Mouse (Mus musculus): ENCODE measurements around the gene Ralgps2. TPM values are rescaled to one million over a fixed set of nuclear protein-coding genes. Genes with fewer than 3 reads are reported as not detected.

Gene Ralgps2
- polyA plus RNA-seq, 1 experiment from 2014 or later: 25.6 TPM

DNA sequence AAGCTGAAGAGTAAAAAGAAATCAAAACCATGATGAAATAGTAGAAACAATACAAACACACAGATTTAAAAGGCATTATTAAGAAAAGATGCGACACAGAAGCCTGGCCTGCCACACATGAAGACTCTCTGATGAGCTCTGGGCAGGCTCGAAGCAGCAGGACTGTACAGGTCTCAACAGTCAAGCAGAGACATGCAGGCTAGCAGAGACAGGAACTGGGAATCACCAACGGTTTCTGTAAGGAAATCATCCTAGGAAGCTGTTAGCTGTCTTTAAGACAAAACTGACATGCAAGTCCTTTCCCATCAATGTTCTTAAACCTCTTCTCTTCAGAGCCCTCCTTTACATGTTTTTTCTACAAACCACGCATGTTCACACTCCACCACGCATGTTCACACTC, 24.5 kb downstream of the Ralgps2 start:
- no peaks in the 10 kb centered on the region for H3K36me3 ChIP-seq (replicated peaks; ENCODE audit: insufficient read depth, low read length)
- no peaks in the 10 kb centered on the region for H3K9me3 ChIP-seq (ENCODE audit: low read length)
- no peak for TF ChIP-seq CTCF (IDR thresholded peaks at IDR 0.05; ENCODE audit: low read depth)
- TF ChIP-seq EP300 (IDR thresholded peaks at IDR 0.05; ENCODE audit: low read depth): no peak
- no peak overlapping the region for H3K9ac ChIP-seq (replicated peaks)
- DNase-seq (no peak), ATAC-seq (no peak)
- H3K4me3 ChIP-seq (ENCODE audit: low read depth, low read length): no peak overlapping the region
- H3K4me1 ChIP-seq (ENCODE audit: insufficient read depth): no peaks in the 10 kb centered on the region
- 69% methylated on average over 5 of the region's 5 CpGs for WGBS (ENCODE audit: insufficient replicate concordance)
- H3K27me3 ChIP-seq (ENCODE audit: insufficient read depth, low read length): no peaks in the 10 kb centered on the region
- no peak overlapping the region for H3K27ac ChIP-seq (ENCODE audit: low read depth)
- H3K4me2 ChIP-seq (ENCODE audit: low read depth, low read length): no peak overlapping the region

DNA sequence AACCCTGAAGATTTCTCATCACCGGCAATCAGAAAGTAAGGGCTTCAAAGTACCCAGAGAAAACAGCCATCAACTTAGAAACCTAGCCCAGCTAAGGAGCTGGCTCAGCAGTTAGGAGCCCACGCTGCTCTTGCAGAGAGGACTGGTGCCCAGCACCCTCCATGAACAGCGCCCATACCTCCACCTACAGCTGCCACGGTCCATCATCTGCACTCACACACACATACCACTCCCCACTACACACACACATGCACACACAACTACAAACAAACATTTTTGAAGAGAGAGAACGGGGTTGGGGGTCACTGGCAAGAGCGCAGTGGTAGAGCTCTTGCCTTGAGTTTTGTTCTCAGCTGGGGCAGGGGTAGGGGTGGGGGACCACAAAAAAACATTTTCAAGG, 26.2 kb downstream of the Ralgps2 start:
- H3K4me3 ChIP-seq (ENCODE audit: low read depth, low read length): no peak overlapping the region
- TF ChIP-seq EP300 (IDR thresholded peaks at IDR 0.05; ENCODE audit: low read depth) (no peak), CTCF (IDR thresholded peaks at IDR 0.05; ENCODE audit: low read depth) (no peak)
- no peaks in the 10 kb centered on the region for H3K9me3 ChIP-seq (ENCODE audit: low read length)
- no peak for ATAC-seq
- H3K27ac ChIP-seq (ENCODE audit: low read depth): no peak overlapping the region
- no peaks in the 10 kb centered on the region for H3K36me3 ChIP-seq (replicated peaks; ENCODE audit: insufficient read depth, low read length)
- H3K4me1 ChIP-seq (ENCODE audit: insufficient read depth): no peaks in the 10 kb centered on the region
- H3K9ac ChIP-seq (replicated peaks): no peak overlapping the region
- 80% methylated on average over 6 of the region's 6 CpGs for WGBS (ENCODE audit: insufficient replicate concordance)
- no peak overlapping the region for H3K4me2 ChIP-seq (ENCODE audit: low read depth, low read length)
- no peaks in the 10 kb centered on the region for H3K27me3 ChIP-seq (ENCODE audit: insufficient read depth, low read length)
- no peak for DNase-seq

DNA sequence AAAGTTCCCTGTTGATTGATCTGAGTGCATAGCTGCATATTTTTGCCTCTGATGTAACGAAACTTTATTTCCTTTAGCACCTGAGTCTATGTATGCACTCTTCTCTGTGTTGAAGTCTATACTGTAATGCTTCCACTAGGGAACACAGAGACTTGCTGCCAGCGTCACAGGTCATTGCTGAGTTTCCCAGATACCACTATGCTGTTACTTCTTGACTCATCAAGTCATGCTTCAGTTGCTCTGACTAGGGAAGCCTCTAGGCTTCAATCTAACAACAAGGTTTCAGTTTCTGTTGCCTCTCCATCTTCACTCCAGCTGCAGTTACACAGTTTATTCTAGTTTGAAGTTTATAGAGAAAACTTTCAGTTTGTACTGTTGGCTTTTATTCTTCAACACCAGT, 28.5 kb downstream of the Ralgps2 start:
- Histone ChIP-seq H3K4me1 (ENCODE audit: insufficient read depth) (no peaks in the 10 kb centered on the region), H3K27ac (ENCODE audit: low read depth) (no peak overlapping the region), H3K9ac (replicated peaks) (no peak overlapping the region), H3K9me3 (ENCODE audit: low read length) (no peaks in the 10 kb centered on the region), H3K4me3 (ENCODE audit: low read depth, low read length) (no peak overlapping the region), H3K36me3 (replicated peaks; ENCODE audit: insufficient read depth, low read length) (peaks cover 7% of the 10 kb centered on the region; the same call in 1 of the 2 replicates), H3K27me3 (ENCODE audit: insufficient read depth, low read length) (no peaks in the 10 kb centered on the region), H3K4me2 (ENCODE audit: low read depth, low read length) (no peak overlapping the region)
- TF ChIP-seq CTCF (IDR thresholded peaks at IDR 0.05; ENCODE audit: low read depth) (no peak), EP300 (IDR thresholded peaks at IDR 0.05; ENCODE audit: low read depth) (no peak)
- no peak for ATAC-seq
- 63% methylated on average over 2 of the region's 2 CpGs for WGBS (ENCODE audit: insufficient replicate concordance)
- no peak for DNase-seq

DNA sequence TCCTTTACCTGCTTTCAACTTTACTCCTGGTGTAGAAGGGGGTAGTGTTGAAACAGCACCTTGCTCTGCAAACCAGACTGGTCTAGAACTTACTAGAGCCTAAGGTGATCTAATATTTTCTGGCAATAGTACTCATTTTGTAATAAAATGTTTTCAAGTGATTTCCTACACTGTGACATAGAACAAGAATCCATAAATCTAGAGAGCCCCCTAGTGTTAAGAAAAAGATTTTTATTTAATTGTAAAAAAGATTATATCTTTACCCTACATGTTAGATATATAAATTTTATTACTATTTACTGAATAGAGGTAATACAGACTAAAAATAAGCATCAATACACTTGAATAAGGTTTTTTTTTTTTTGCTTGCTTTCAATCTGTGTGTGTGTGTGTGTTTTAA, 29.6 kb downstream of the Ralgps2 start:
- ATAC-seq: no peak
- H3K27me3 ChIP-seq (ENCODE audit: insufficient read depth, low read length): no peaks in the 10 kb centered on the region
- peak; percentile 13; the same call in 1 of the 2 replicates for TF ChIP-seq CTCF (IDR thresholded peaks at IDR 0.05; ENCODE audit: low read depth)
- TF ChIP-seq EP300 (IDR thresholded peaks at IDR 0.05; ENCODE audit: low read depth): no peak
- no peaks in the 10 kb centered on the region for H3K9me3 ChIP-seq (ENCODE audit: low read length)
- H3K4me2 ChIP-seq (ENCODE audit: low read depth, low read length): no peak overlapping the region
- peaks cover 7% of the 10 kb centered on the region; the same call in 1 of the 2 replicates for H3K36me3 ChIP-seq (replicated peaks; ENCODE audit: insufficient read depth, low read length)
- H3K9ac ChIP-seq (replicated peaks): no peak overlapping the region
- H3K27ac ChIP-seq (ENCODE audit: low read depth): no peak overlapping the region
- H3K4me1 ChIP-seq (ENCODE audit: insufficient read depth): no peaks in the 10 kb centered on the region
- H3K4me3 ChIP-seq (ENCODE audit: low read depth, low read length): no peak overlapping the region
- no peak for DNase-seq

DNA sequence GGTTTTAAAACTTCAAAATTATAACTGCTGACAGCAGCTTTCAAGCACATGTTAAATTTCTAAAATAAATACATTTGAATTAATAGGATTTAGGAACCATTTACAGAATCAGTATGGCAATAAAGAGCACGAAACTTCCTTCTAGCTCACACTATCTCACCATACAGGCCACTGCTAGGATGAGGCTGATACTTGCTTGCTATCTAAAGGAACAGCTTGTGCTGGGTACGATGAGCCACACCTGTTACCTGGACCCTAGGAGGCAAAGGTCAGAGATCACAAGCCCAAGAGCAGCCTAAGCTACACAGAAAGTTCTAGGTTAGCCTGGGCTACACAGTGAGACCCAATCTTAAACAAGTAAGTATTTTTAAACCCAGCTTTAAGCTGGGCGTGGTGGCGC, 30.2 kb downstream of the Ralgps2 start:
- DNase-seq: no peak
- Histone ChIP-seq H3K27me3 (ENCODE audit: insufficient read depth, low read length) (no peaks in the 10 kb centered on the region), H3K9ac (replicated peaks) (no peak overlapping the region), H3K27ac (ENCODE audit: low read depth) (no peak overlapping the region), H3K4me2 (ENCODE audit: low read depth, low read length) (no peak overlapping the region), H3K4me1 (ENCODE audit: insufficient read depth) (no peaks in the 10 kb centered on the region), H3K9me3 (ENCODE audit: low read length) (no peaks in the 10 kb centered on the region), H3K36me3 (replicated peaks; ENCODE audit: insufficient read depth, low read length) (peaks cover 7% of the 10 kb centered on the region), H3K4me3 (ENCODE audit: low read depth, low read length) (no peak overlapping the region)
- ATAC-seq: no peak
- WGBS (ENCODE audit: insufficient replicate concordance): 73% methylated on average over 4 of the region's 4 CpGs
- TF ChIP-seq CTCF (IDR thresholded peaks at IDR 0.05; ENCODE audit: low read depth) (no peak), EP300 (IDR thresholded peaks at IDR 0.05; ENCODE audit: low read depth) (no peak)

DNA sequence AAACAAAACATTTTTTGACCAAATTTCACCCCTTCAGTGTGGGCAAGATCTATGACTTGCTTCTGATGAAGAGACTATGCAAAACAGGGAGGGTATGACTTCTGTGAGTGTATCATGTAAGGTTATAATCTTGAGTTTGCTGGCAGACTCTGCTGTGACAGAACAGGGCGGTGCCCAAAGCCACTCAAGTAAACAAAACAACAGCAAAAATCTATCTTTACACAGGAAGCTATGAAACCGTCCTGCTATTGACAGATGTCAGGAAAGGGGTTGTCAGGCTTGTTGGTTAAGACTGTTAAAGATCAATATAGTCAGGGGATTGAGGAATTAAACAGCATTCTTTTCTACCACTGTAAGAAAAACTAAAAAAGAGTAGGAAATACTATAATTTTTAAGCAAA, 33.8 kb downstream of the Ralgps2 start:
- TF ChIP-seq CTCF (IDR thresholded peaks at IDR 0.05; ENCODE audit: low read depth) (no peak), EP300 (IDR thresholded peaks at IDR 0.05; ENCODE audit: low read depth) (no peak)
- H3K9me3 ChIP-seq (ENCODE audit: low read length): no peaks in the 10 kb centered on the region
- ATAC-seq: no peak

DNA sequence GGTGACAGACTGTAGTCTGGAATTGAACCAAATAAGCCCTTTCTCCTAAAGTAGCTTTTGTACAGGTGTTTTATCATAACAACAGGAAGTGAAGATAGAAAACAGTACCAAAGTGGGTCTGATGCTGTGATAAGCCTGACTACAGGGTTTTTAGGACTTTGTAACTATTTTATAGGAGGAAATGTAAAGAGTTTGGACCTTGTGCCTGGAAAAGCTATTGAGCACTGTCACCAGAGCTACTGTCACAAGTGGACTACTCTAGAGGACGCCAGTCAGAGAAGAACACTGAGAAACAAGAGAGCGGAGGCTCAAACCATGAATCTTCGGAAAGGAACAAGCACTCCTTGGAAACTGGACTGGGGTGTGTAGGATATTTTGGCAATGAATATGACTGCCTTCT, 35.5 kb downstream of the Ralgps2 start:
- WGBS (ENCODE audit: insufficient replicate concordance): 84% methylated on average over 3 of the region's 3 CpGs
- ATAC-seq (no peak), DNase-seq (no peak)
- no peak overlapping the region for H3K4me3 ChIP-seq (ENCODE audit: low read depth, low read length)
- H3K9me3 ChIP-seq (ENCODE audit: low read length): no peaks in the 10 kb centered on the region
- no peaks in the 10 kb centered on the region for H3K4me1 ChIP-seq (ENCODE audit: insufficient read depth)
- no peak overlapping the region for H3K9ac ChIP-seq (replicated peaks)
- H3K27me3 ChIP-seq (ENCODE audit: insufficient read depth, low read length): no peaks in the 10 kb centered on the region
- TF ChIP-seq EP300 (IDR thresholded peaks at IDR 0.05; ENCODE audit: low read depth) (no peak), CTCF (IDR thresholded peaks at IDR 0.05; ENCODE audit: low read depth) (no peak)
- H3K4me2 ChIP-seq (ENCODE audit: low read depth, low read length): no peak overlapping the region
- H3K27ac ChIP-seq (ENCODE audit: low read depth): no peak overlapping the region
- peaks cover 10% of the 10 kb centered on the region for H3K36me3 ChIP-seq (replicated peaks; ENCODE audit: insufficient read depth, low read length)

More for the DNA sequence above, 33.8 kb downstream of the Ralgps2 start:
- no peak overlapping the region for H3K27ac ChIP-seq (ENCODE audit: low read depth)
- no peak overlapping the region for H3K4me3 ChIP-seq (ENCODE audit: low read depth, low read length)
- peaks cover 10% of the 10 kb centered on the region for H3K36me3 ChIP-seq (replicated peaks; ENCODE audit: insufficient read depth, low read length)
- no peaks in the 10 kb centered on the region for H3K27me3 ChIP-seq (ENCODE audit: insufficient read depth, low read length)
- 49% methylated on average over 2 of the region's 2 CpGs for WGBS (ENCODE audit: insufficient replicate concordance)
- H3K9ac ChIP-seq (replicated peaks): no peak overlapping the region
- DNase-seq: no peak
- no peaks in the 10 kb centered on the region for H3K4me1 ChIP-seq (ENCODE audit: insufficient read depth)
- H3K4me2 ChIP-seq (ENCODE audit: low read depth, low read length): no peak overlapping the region
